Mouse (Mus musculus) forebrain, embryonic 14.5 days (tissue): ENCODE measurements around the gene Crybb3. TPM values are rescaled to one million over a fixed set of nuclear protein-coding genes. Genes with fewer than 3 reads are reported as not detected.

Source experiments
- ATAC-seq: fragments of 200-750 bp; cut with Nextera tagmentation; 2 replicates; pipeline ENCODE4 v1.8.0; 2017; ENCODE audit warnings: mild to moderate bottlenecking, moderate library complexity
- DNase-seq: peaks from one replicate; pipeline ENCODE4 v3.0.0-alpha.2; 2015; ENCODE audit warnings: low spot score
- H3K27ac ChIP-seq: fragments of 300-500 bp; sonication (generic); 2 replicates; pipeline ENCODE4 v1.5.1; 2014; ENCODE audit warnings: low read depth, mild to moderate bottlenecking, control low read depth, low read length, moderate library complexity
- H3K27me3 ChIP-seq: fragments of 300-500 bp; sonication (generic); replicated peaks from 2 replicates; pipeline ENCODE4 v1.6.1; 2014; ENCODE audit warnings: low read length, control low read depth, mixed read lengths; ENCODE audit not compliant: control insufficient read depth, insufficient read depth
- H3K36me3 ChIP-seq: fragments of 300-500 bp; sonication (generic); 2 replicates; pipeline ENCODE4 v1.6.1; 2014; ENCODE audit warnings: low read length, control low read depth; ENCODE audit not compliant: control insufficient read depth, insufficient read depth
- H3K4me1 ChIP-seq: fragments of 300-500 bp; sonication (generic); 2 replicates; pipeline ENCODE4 v1.6.1; 2014; ENCODE audit warnings: antibody characterized with exemption, low read length, control low read depth; ENCODE audit not compliant: control insufficient read depth, insufficient read depth
- H3K4me2 ChIP-seq: fragments of 300-500 bp; sonication (generic); 2 replicates; pipeline ENCODE4 v1.6.1; 2014; ENCODE audit warnings: mild to moderate bottlenecking, control low read depth, low read length
- H3K4me3 ChIP-seq: fragments of 300-500 bp; sonication (generic); 2 replicates; pipeline ENCODE4 v1.5.1; 2014; ENCODE audit warnings: low read depth, low read length, control low read depth
- H3K9ac ChIP-seq: fragments of 300-500 bp; sonication (generic); 2 replicates; pipeline ENCODE4 v1.6.1; 2014; ENCODE audit warnings: mild to moderate bottlenecking, low read length, control low read depth, moderate library complexity
- H3K9me3 ChIP-seq: fragments of 300-500 bp; sonication (generic); replicated peaks from 2 replicates; pipeline ENCODE4 v1.6.1; 2016; ENCODE audit warnings: low read length, control low read depth, mixed read lengths; ENCODE audit not compliant: control insufficient read depth
- WGBS: fragments of 180-500 bp; shearing (Covaris S2); extraction: QIAGEN DNeasy Blood & Tissue Kit; methylation state at CpG from one replicate; pipeline ENCODE4 v1.1.7; 2014; 5-methylcytosine and 5-hydroxymethylcytosine counted together
- polyA plus RNA-seq: library from polyadenylated mRNA; unstranded; fragments of >200 nt; fragmentation: Nextera tagmentation; extraction: Ambion mirVana; gene quantifications from 2 replicates; pipeline ENCODE4 v1.2.1, GENCODE M21; 2014

The Crybb3 gene
- polyA plus RNA-seq, 1 experiment from 2014 or later, result 0.48 TPM

DNA sequence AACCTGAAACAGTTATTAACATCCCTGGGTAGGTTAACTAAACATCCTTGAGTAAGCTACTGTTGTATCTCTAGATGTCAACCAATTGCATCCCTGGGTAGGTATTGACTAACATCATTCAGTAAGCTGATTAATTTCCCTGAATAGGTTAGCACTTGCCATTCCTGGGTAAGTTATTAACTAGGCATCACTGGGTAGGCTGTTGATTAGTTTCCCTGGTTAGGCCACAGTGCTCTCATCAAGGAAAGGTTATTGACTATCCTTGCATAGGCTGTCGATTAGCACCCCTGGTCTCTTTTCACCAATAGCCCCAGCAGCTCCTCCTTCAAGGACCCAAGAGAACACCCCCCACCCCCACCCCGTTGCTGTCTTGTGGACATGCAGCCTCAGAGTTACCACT lies 4.5 kb upstream of the Crybb3 start:
- DNase-seq (no peak), ATAC-seq (no peak)
- Histone ChIP-seq H3K4me3 (no peak overlapping the region), H3K4me2 (no peak overlapping the region), H3K36me3 (peaks cover 11% of the 10 kb centered on the region; the same call in 1 of the 2 replicates), H3K9me3 (no peaks in the 10 kb centered on the region), H3K9ac (no peak overlapping the region), H3K27ac (peak overlapping the region; percentile 58; the same call in 1 of the 2 replicates), H3K27me3 (no peaks in the 10 kb centered on the region), H3K4me1 (0 out of 2 replicates have a peak, but pooled peaks cover 3% of the 10 kb centered on the region)
- WGBS, result 64% methylated on average over 2 of the region's 2 CpGs

DNA sequence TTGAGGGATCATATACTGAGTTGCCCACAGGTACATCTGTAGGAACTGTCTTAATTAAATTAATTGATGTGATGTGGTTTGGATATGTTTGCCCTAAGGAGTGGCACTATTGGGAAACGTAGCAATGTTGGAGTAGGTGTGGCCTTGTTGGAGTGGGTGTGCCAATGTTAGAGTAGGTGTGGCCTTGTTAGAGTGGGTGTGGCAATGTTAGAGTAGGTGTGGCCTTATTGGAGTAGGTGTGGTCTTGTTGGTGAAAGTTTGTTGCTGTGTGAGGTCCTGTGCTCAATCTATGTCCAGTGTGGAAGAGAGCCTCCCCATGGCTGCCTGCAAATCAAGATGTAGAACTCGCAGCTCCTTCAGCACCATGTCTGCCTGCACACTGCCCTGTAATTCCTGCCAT lies 2.9 kb upstream of the Crybb3 start:
- Histone ChIP-seq H3K27me3 (no peaks in the 10 kb centered on the region), H3K36me3 (peaks cover 2% of the 10 kb centered on the region; the same call in 1 of the 2 replicates), H3K4me1 (0 out of 2 replicates have a peak, but pooled peaks cover 3% of the 10 kb centered on the region), H3K4me2 (no peak overlapping the region), H3K9ac (no peak overlapping the region), H3K9me3 (no peaks in the 10 kb centered on the region), H3K27ac (no peak overlapping the region), H3K4me3 (no peak overlapping the region)
- ATAC-seq, result no peak
- no peak for DNase-seq
- WGBS, result 83% methylated on average over 2 of the region's 2 CpGs

DNA sequence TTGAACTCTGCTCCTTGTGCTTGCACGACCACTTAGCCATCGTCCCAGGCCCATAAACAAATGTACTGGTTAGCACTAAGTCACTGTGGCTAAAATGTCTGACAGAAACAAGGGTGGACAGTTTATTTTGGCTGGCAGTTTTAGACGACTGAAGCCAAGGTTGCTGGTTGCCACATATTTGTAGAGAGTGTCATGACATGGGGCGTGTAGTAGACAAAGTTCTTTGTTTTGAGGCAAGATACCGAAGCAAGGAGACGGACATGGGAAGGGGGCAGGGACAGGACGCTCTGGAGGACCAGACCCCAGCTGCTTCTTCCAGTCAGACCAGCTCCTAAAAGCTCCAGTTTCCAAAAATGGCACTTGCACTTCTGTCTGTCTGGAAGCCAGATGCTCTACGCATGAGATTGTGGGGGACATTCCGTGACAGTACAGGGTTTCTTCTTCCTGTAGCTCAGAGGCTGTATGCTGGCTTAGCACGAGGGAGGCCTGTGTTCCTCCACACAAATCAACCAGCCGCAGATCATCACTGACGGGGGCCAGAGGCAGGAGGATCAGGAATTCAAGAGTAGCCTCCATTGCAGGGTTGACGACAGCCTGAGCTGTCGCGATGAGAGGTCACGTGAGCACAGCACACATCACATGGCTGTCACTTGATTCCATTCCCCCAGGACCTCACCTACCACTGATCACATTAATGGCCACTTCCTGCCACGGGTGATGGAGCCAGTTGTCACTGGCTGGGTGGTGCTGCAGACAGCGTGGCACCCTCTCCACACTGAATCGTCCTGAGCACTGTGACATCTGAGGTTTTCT lies 1.2 kb upstream of the Crybb3 start:
- Histone ChIP-seq H3K27ac (no peak overlapping the region), H3K36me3 (no peaks in the 10 kb centered on the region), H3K4me3 (no peak overlapping the region), H3K4me1 (0 out of 2 replicates have a peak, but pooled peaks cover 3% of the 10 kb centered on the region), H3K9ac (no peak overlapping the region), H3K4me2 (no peak overlapping the region), H3K9me3 (no peaks in the 10 kb centered on the region), H3K27me3 (no peaks in the 10 kb centered on the region)
- no peak for ATAC-seq
- DNase-seq, result no peak
- WGBS, result 75% methylated on average over 19 of the region's 19 CpGs

DNA sequence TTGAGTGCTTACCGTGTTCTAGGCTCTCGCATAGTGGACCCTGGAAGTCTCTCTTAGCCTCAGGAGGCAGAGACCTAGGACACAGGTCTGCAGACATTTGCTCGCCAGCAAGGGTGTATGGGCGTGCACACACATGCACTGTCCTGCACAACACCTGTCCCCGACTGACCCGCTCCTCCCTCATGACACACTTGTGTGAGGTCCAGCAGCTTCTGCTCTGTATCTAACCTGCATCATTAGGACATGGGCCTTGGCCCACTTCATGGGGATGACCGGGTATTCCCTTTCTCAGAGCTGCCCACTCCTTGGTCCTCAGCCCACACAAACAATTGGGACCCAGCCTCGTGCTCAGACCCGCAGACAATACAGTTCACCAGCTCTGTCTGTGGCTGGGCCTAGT lies 364 bp downstream of the Crybb3 start:
- WGBS, result 92% methylated on average over 9 of the region's 9 CpGs
- Histone ChIP-seq H3K4me1 (0 out of 2 replicates have a peak, but pooled peaks cover under 1% of the 10 kb centered on the region), H3K9me3 (no peaks in the 10 kb centered on the region), H3K27ac (no peak overlapping the region), H3K27me3 (no peaks in the 10 kb centered on the region), H3K4me2 (no peak overlapping the region), H3K9ac (no peak overlapping the region), H3K36me3 (no peaks in the 10 kb centered on the region), H3K4me3 (no peak overlapping the region)
- ATAC-seq (no peak), DNase-seq (no peak)

DNA sequence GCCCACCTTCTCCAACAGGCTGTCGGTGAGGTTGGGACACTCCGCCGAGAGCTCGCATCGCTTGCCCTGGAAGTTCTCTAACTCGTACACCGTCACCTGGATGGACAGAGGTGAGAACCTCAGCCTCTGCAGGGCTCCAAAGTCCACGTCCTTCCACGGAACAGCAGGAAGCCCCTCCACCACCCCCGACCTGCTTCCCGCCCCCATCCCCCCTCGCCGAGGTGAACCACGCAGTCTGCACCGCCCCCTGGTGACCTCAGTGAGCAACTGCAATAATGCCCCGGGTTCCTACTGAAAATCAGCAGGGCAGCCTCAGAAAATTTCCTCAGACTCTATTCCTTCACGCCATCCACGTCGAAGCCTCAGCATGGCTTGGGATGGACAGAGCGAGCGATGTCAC lies 1.6 kb downstream of the Crybb3 start:
- Histone ChIP-seq H3K9ac (no peak overlapping the region), H3K4me2 (peak overlapping the region; percentile 28), H3K27me3 (no peaks in the 10 kb centered on the region), H3K36me3 (no peaks in the 10 kb centered on the region), H3K9me3 (no peaks in the 10 kb centered on the region), H3K27ac (no peak overlapping the region), H3K4me1 (no peaks in the 10 kb centered on the region), H3K4me3 (no peak overlapping the region)
- ATAC-seq (no peak), DNase-seq (peak; percentile 54)
- WGBS, result 20% methylated on average over 21 of the region's 21 CpGs

DNA sequence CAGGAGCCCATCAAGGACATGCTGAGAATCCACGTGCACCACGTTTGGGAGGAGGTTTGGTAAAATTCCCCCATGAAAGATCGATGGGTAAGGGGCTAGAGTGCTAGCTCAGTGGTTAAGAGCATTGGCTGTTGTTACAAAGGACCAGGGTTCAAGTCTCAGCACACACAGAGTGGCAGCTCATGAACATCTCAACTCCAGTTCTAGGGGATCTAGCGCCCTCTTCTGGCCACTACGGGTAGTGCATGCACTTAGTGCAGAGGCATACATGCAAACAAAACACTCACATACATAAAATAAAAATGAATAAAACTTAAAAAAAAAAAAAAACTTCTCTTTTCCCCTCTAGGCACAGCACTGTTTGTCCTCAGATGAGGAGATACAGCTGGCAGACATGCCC lies 2.7 kb downstream of the Crybb3 start:
- H3K4me1 ChIP-seq, result no peaks in the 10 kb centered on the region
- H3K27me3 ChIP-seq, result no peaks in the 10 kb centered on the region
- no peaks in the 10 kb centered on the region for H3K36me3 ChIP-seq
- H3K9me3 ChIP-seq, result no peaks in the 10 kb centered on the region
- no peak overlapping the region for H3K4me2 ChIP-seq
- WGBS, result 68% methylated on average over 5 of the region's 5 CpGs
- no peak for ATAC-seq
- H3K27ac ChIP-seq, result no peak overlapping the region
- H3K4me3 ChIP-seq, result no peak overlapping the region
- no peak overlapping the region for H3K9ac ChIP-seq
- DNase-seq, result no peak

DNA sequence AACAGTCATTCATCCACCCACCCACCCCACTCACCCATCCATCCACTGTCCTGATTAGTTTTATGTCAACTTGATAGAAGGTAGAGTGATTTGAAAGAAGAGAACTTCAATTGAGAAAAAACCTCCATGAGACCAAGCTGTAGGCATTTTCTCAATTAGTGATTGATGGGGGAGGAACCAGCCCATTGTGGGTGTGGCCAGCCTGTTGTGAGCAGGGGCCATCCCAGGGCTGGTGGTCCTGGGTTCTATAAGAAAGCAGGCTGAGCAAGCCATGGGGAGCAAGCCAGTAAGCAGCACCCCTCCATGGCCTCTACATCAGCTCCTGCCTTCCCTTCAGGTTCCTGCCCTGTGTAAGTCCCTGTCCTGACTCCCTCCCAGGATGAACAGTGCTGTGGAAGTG lies 11.4 kb downstream of the Crybb3 start, which contains the start of gene Crybb2:
Crybb2 (minus strand) TSS at position 101 of the 400 bp plus-strand sequence.
- no peak within 1 kb of the TSS for H3K4me3 ChIP-seq
- no peaks in the 10 kb centered on the region for H3K36me3 ChIP-seq
- no peak within 1 kb of the TSS for H3K4me2 ChIP-seq
- H3K27me3 ChIP-seq, result no peaks in the 10 kb centered on the region
- no peak within 1 kb of the TSS for H3K9ac ChIP-seq
- no peaks in the 10 kb centered on the region for H3K9me3 ChIP-seq
- H3K4me1 ChIP-seq, result no peaks in the 10 kb centered on the region
- no peak for DNase-seq
- ATAC-seq, result no peak
- no peak within 1 kb of the TSS for H3K27ac ChIP-seq

DNA sequence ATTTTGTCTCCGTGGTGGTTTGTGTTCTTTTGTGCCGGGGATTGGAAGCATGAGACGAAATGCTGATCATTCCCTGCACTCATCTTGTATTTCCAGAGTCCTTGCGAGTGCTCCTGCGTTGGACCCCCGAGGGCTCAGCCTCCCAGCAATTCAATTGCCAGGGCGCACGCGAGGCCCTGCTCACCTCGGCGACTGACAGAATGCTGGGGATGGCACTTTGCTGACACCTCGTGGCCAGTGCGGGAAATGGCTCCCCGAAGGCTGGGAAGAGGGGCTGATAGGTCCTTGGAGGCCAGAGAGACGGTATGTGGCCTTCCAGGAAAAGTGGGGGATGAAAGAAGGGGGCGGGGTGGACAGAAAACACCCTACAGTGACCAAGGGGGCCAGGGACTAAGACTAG lies 27.1 kb downstream of the Crybb3 start:
- peak; percentile 86 for ATAC-seq
- peak; percentile 85 for DNase-seq
- no peak overlapping the region for H3K27ac ChIP-seq
- H3K9ac ChIP-seq, result no peak overlapping the region
- 3% methylated on average over 16 of the region's 16 CpGs for WGBS
- H3K4me3 ChIP-seq, result no peak overlapping the region
- no peaks in the 10 kb centered on the region for H3K9me3 ChIP-seq
- H3K4me1 ChIP-seq, result peaks cover 3% of the 10 kb centered on the region; the same call in 1 of the 2 replicates
- H3K4me2 ChIP-seq, result no peak overlapping the region
- no peaks in the 10 kb centered on the region for H3K36me3 ChIP-seq
- no peaks in the 10 kb centered on the region for H3K27me3 ChIP-seq

DNA sequence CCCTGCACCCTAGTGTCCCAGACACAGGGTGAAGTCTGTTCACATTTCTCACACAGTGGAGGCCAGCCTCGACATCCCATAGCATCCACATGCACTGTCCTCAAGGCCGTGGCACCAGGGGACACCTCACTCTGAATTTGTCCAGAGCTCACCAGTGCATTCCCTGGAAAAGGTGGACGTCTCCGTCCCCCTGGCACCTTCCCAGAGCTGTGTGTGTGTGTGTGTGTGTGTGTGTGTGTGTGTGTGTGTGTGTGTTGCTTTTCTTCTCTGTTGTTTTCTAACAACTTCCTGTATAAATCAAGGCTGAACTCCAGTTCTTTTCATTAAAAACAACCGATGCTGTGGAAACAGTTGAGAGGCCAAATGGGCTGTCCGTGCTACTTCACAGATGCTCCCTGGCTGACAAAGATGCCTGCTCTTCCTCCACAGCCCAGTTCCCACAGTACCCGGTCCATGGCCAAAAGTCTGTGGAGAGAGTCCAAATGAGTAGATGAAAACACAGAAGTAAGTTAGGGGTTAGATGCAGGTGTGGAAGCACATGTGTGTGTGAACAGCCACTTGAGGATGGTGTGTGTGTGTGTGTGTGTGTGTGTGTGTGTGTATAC lies 30.7 kb downstream of the Crybb3 start:
- DNase-seq (no peak), ATAC-seq (no peak)
- WGBS, result 55% methylated on average over 7 of the region's 7 CpGs

More for the DNA sequence above, 30.7 kb downstream of the Crybb3 start:
- Histone ChIP-seq H3K4me3 (no peak overlapping the region), H3K27ac (no peak overlapping the region), H3K4me2 (no peak overlapping the region), H3K9ac (no peak overlapping the region), H3K27me3 (no peaks in the 10 kb centered on the region), H3K36me3 (no peaks in the 10 kb centered on the region), H3K4me1 (peaks cover 7% of the 10 kb centered on the region), H3K9me3 (no peaks in the 10 kb centered on the region)
